Mouse (Mus musculus): ENCODE measurements around the gene Fbxo39.

- TF ChIP-seq CTCF (IDR thresholded peaks at IDR 0.05; ENCODE audit: borderline replicate concordance, extremely low read depth, insufficient read depth, insufficient read length) (no peak), POLR2A (IDR thresholded peaks at IDR 0.05; ENCODE audit: borderline replicate concordance, extremely low read depth, insufficient read depth, insufficient read length, poor library complexity, severe bottlenecking) (no peak)
Observed at GRCm38 (mm10) chr11:72265483-72265882, 48.8 kb upstream of the Fbxo39 start.

Measured in brain, embryonic 14.5 days (tissue).